Mouse (Mus musculus) gonadal fat pad, adult 2 months (tissue): Measurements from ENCODE around the gene Cfap57. TPM values are rescaled to one million over a fixed set of nuclear protein-coding genes. Genes with fewer than 3 reads are reported as not detected.
"Not testable (repeated sequence)": the region's sequence is repeated elsewhere in the genome, so short reads cannot be mapped to it uniquely, and the experiment has no call there.

Source experiments
- DNase-seq: peaks from one replicate; pipeline ENCODE4 v3.0.0-alpha.2; 2012; ENCODE audit warnings: low read depth
- polyA plus RNA-seq: library from polyadenylated mRNA; depleted of rRNA; stranded (reverse); fragments of >200 nt; gene quantifications from 2 replicates; pipeline ENCODE4 v1.2.3, GENCODE M21; 2012

The Cfap57 gene
- polyA plus RNA-seq, 1 experiment = 0.30 TPM

DNA sequence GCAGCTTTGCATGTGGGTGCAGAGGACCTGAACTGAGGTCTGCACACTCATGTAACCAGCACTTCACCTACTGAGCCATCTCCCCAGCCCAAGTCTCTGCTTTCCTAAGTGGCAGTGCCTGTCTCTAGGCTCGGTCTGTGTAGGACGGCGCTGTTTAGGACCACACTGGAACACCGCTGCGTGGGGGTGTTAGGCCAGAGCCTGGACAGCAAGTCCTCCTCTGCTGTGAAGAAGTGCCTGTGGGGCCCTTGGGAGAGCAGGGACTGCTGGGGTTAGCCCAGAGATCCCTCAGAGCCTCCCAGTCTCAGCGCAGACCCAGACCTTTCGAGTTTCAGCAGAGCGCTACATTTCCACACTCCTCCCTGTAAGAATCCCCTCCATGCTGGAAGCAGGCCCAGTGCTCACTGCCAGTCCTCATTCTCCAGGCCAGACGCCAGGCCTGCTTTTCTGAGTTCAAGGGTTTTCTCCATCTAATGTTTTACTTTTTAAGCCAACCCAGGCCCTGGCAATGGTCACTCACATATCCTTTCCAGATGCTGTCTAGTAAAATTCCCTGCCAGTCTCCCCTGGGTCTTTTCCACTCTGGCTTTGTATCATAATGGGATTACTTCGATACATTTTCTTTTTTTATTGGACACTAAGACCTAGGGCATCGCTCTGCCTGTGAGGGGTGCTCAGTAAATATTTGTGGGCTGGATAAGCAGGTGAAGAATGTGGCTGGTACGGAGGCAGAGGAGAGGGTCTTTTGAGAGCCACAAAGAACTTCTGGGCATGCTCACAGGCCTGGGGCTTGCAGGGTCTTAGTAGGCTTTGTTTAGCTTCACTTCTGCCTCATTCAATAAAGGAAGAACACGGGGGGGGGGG lies 56.3 kb downstream of the Cfap57 start:
- DNase-seq = no peak

- DNase-seq = no peak
Measured at GRCm38 (mm10) chr4:118553039-118553649, 67.4 kb downstream of the Cfap57 start.

DNA sequence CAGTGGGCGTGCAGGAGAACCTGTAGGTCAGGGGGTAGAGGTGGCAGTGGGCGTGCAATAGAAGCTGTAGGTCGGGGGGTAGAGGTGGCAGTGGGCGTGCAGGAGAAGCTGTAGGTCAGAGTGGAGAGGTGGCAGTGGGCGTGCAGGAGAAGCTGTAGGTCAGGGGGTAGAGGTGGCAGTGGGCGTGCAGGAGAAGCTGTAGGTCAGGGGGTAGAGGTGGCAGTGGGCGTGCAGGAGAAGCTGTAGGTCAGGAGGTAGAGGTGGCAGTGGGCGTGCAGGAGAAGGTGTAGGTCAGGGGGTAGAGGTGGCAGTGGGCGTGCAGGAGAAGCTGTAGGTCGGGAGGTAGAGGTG lies 72.5 kb downstream of the Cfap57 start:
- peak; percentile 42 for DNase-seq

- not testable (repeated sequence) for DNase-seq
Measured at GRCm38 (mm10) chr4:118547424-118548129, 73.0 kb downstream of the Cfap57 start.

DNA sequence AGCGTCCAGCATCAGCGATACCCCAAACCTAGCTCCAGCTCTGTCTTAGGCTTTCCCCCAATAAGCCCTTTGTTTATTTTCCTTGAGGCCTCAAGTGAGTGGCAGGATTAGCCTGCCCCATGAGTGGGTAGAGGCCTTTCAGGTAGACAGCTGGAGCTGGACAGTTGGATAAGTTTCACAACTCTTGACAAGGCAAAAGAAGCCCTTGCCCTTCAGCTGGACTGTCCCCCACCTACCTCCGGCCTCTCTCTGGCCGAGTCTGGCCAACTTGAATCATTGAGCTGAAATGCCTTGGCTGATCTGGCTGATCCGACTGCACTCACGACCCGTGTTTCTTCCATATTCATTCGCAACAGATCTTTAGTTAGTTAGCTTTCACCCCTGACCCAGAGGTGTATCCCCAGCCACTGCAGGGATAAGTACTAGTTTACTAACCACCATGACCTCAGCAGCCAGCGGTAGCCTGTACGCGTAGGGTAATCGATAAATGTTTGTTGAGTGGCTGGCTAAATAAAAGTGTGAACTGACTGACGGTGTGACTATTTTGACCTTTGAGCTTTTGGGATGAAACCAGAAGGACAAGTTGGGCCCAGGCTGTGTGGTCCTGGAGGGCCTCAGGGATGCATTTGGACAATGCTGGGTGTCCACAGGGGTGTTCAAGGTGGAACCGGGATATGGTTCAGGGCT lies 76.0 kb downstream of the Cfap57 start:
- no peak for DNase-seq

DNA sequence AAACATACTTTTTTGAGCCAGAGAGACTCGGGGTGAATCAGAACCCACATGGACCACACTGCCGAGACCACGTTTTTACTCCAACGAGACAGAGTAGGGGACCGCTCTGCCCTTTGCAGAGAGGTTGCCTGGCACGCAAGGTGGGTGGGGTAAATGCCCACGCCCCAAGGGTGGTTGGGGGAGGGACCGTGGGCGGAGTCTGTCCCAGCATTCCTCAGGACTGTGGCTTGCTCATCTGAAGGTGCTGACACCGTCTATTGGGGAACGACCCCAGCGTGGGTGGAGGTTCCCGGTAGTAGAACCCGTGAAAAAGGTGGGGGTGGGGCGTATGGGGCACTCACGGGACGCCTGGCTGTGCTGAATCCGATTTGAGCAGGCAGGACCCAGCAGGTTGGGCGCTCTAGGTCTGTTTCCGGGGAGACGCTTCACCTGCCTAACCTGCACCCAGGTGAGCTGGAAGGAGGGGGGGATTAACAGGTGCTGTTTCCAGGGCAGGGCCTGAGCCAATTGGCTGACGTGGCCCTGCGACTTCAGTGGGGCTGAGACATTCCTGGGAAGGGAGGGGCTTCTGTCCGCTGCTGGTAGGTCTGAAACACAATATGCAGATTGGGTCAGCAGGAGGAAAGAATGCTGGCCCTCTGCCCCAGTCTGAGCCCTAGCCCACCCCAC lies 76.9 kb downstream of the Cfap57 start, which contains the start of gene Tmem125:
Gene Tmem125 (minus strand): TSS at position 453 of the 669 bp plus-strand sequence.
- peak; percentile 62 for DNase-seq

- peak; percentile 56 for DNase-seq
Measured at GRCm38 (mm10) chr4:118543158-118543530, 77.4 kb downstream of the Cfap57 start.

GRCm38 (mm10) chr4:118542510-118543157 lies 77.9 kb downstream of the Cfap57 start:
- no peak for DNase-seq

- DNase-seq = no peak
Measured at GRCm38 (mm10) chr4:118539904-118540303, 80.7 kb downstream of the Cfap57 start.

- DNase-seq = no peak
Measured at GRCm38 (mm10) chr4:118537801-118538200, 82.8 kb downstream of the Cfap57 start.

GRCm38 (mm10) chr4:118535610-118536009 lies 85.0 kb downstream of the Cfap57 start:
- DNase-seq = no peak

DNA sequence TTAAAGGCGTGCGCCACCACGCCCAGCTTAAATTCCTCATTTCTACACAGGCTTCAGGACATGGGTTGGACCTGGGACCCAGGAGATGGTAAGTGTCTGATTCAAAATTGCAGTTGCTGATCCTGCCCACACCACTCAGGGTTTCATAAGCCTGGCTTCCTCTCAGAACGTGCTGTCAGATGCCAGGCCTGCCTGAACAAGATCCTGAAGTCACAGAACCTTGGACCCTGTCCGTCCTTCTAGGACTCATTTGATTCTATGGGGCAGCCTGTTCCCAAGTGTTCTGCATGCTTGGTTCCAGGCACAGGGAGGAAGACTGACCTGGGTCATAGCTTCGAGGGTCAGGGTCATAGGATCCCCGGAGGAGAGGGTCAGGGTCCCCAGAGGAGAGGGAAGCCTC lies 87.0 kb downstream of the Cfap57 start:
- peak; percentile 50 for DNase-seq

- DNase-seq = no peak
Measured at GRCm38 (mm10) chr4:118533156-118533555, 87.4 kb downstream of the Cfap57 start.

DNA sequence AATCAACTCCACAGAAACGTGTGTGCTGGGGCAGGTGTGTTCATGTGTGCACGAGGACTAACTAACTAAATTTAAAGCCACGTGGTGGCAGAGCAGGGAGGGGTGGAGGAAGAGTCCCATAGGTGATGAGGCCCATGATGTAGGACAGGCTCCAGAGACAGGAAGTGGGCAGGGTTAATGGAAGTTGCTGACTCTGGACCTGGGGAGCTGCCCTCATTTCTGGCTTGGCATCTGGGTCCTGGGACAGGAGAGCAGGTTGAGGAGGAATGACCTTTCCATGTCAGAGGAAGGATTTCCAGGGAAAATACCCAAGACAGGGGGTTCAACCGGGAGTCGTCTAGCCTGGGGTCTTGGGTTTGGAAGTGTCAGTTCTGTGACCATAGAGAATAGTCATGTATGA lies 87.9 kb downstream of the Cfap57 start:
- no peak for DNase-seq

DNA sequence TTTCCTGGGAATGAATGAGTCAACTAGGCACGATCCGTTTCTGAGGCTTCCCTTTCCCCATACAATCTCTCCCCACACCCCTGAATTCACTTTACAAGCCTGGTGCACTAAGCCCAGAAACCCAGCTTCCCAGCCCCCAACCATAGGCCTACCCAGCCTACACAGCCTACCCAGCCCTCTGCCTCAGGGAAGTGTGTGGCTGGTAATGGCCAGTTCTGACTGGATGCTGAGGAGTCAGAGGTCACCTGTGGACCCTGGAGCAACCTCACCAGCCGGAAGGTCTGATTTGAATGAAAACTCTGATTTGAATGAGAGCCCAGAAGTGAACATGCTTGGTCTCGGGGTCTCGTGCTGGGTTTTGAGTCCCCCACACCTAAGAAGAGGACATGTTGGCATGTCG lies 92.9 kb downstream of the Cfap57 start:
- DNase-seq = no peak

- no peak for DNase-seq
Measured at GRCm38 (mm10) chr4:118527335-118527681, 93.3 kb downstream of the Cfap57 start.

DNA sequence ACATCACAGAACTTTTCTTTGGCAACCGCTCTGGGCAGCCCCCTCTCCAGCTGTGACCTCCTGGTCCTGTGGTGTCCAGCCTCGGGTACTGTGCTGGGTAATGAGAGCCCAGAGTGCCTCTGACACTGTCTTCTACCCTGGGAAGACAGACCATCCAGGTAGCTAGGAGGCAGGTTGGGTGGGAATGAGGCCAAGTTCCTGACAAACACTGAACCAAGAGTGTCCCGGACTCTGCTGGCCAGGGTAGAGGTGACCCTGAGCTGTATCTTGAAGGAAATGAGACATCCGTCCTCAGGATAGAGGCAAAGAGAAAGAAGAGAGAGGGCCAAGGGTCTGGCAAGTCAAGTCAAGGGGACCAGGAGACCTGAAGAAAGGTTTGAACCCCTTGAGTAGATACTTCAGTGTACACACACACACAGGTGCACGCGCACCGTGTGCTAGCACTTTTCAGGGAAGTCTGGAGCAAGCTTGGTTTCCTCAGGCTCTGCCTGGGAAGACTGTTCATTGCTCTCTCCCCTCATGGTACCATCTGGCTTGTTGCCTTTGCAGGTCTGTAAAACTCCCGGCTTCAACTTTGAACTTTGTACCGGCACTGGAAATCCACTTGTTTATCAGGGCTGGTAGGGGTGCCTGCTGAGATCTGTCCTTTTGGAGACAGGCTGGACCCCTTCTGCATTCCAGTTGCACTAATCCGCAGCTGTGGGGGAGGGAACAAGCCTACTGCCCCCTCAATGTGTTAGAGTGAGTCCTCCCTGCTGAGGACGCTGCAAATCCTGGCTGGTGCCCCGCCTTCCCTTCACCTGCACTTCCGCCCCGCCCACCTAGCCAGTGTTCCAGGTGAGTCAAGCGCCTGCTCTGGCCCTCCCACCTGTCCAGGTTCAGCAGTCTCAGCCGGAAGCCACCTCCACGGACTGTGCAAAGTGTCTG lies 93.9 kb downstream of the Cfap57 start, which contains the start of gene 2610528J11Rik:
Gene 2610528J11Rik (plus strand): TSS at position 592 of the 927 bp plus-strand sequence.
- no peak for DNase-seq

DNA sequence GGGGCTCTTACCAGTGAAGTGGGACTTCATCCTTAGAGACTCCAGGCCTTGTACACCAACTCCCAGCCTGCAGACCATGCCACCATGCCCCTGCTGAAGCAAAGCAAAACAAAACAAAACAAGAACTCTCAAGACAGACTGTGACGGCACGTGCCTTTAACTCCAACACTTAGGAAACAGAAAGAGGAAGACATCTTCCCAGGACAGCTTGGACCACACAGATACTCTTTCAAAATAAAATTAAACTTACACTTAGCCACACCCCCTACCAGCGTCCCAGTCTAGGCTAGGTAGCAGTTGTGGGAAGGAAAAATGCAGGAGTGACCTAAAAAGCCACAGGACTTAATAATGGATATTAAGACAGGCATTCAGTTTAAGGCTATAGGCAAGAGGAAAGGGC lies 94.8 kb downstream of the Cfap57 start:
- DNase-seq = no peak

- DNase-seq = no peak
Measured at GRCm38 (mm10) chr4:118523976-118524375, 96.6 kb downstream of the Cfap57 start.

DNA sequence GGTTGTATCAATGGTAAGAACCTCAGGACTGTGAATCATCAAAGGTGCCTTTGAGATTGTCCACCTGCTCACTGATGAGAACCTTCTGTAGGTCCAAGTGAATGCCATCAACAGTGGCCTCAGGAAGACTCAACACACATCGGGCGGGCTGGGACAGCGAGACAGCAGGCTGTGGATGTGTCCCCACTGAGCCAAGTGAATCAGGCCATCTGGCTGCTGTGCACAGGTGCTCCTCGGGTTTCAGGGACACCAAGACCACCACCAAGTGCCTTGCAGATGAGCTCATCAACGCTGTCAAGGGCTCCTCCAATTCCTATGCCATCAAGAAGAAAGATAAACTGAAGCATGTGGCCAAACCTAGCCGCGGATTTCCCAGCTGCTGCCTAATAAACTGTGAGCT lies 98.3 kb downstream of the Cfap57 start:
- DNase-seq = no peak
